Mouse (Mus musculus): Measurements from ENCODE around the gene Ern2. TPM values are rescaled to one million over a fixed set of nuclear protein-coding genes. Genes with fewer than 3 reads are reported as not detected.

Gene Ern2
- total RNA-seq, 2 experiments from 2014 or later: 0.89 to 1.2 TPM

DNA sequence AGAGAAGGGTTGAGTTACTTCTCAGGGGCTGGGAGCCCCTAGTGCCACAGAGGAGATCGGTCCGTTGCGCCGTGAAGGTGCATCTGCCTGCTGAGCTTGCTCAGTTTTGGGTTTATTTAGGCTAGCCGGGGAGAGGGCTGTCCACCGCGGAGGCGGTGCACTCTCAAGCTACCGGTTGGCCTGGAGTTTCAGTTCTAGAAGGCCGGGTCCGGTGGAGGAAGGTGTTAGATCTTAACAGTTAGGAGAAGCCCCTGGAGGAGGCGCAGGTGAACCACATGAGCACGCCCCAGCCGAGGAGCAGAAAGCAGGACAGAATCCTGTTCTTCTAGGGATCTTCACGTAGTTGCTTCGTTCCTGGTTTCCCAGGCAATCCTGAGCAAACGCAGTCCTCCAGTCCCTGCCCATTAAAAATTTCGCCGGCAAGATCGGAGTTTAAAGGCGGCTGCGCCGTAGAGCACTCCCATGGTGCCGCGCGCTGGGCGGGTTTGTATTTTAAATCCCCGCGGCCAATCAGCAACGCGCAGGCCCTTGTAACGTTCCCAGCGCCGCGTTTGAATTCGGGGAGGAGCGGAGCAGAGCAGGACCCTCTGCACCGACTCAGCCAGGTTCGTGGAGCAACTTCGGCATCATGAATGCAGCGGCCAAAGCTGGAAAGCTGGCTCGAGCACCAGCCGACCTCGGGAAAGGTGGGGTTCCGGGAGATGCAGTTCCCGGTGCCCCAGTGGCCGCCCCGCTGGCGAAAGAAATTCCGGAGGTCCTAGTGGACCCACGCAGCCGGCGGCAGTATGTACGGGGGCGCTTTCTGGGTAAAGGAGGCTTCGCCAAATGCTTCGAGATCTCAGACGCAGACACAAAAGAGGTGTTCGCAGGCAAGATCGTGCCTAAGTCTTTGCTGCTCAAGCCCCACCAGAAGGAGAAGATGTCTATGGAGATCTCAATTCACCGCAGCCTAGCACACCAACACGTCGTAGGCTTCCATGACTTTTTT, 26.8 kb downstream of the Ern2 start, which contains the start of gene Plk1:
Gene Plk1 (plus strand): TSS at position 525 of the 988 bp plus-strand sequence.
- DNase-seq (ENCODE audit: low spot score in 2 of 2): peak; percentile 80 to 86

- DNase-seq (ENCODE audit: low spot score in 2 of 2): no peak
Measured at GRCm38 (mm10) chr7:122158488-122158887, 27.5 kb downstream of the Ern2 start.

DNA sequence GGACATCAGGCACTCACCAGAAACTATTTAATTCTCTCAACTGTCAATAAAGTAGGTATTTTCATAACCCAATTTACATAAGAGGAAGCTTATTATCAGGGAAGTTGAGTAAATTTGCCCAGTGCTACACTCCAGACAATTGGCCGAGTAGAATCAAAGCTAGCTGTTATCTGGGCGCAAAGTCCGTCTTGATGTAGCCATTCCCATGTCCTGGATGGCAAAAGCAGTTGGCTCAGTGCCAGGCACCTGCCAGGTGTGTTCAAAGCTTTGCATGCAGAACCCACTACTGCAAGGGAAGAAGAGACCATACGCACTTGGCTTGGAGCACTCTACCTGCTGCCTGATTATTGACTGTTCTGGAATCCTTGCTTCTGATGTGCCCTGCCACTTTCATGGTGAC, 33.5 kb downstream of the Ern2 start:
- no peak for DNase-seq (ENCODE audit: low spot score in 2 of 2)

DNA sequence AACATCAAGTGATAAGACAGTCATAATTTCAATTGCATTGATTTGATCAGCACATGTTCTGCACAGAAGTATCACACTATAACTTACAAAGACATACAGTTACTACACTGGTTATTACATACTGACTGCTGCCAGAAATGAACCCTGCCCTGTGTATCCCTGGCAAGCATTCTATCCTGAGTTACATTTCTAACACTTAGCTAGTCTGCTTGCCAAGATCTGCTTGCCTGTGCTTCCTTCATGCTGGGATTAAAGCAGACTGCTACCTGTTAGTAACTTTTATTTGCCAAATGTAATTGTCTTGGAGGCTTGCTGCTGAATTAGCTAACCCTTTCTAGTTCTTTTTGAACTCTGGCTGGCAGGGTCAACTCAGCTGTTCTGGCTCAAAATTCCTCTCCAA, 45.0 kb downstream of the Ern2 start:
- no peak for DNase-seq (ENCODE audit: low spot score in 2 of 2)

GRCm38 (mm10) chr7:122138190-122138589, 47.8 kb downstream of the Ern2 start:
- no peak for DNase-seq (ENCODE audit: low spot score in 2 of 2)

GRCm38 (mm10) chr7:122137071-122137470, 48.9 kb downstream of the Ern2 start:
- DNase-seq (ENCODE audit: low spot score in 2 of 2): no peak

- DNase-seq (ENCODE audit: low spot score in 2 of 2): peak; percentile 22
Measured at GRCm38 (mm10) chr7:122135070-122135469, 50.9 kb downstream of the Ern2 start.

GRCm38 (mm10) chr7:122133338-122133625, 52.7 kb downstream of the Ern2 start:
- DNase-seq (ENCODE audit: low spot score in 2 of 2): no peak

DNA sequence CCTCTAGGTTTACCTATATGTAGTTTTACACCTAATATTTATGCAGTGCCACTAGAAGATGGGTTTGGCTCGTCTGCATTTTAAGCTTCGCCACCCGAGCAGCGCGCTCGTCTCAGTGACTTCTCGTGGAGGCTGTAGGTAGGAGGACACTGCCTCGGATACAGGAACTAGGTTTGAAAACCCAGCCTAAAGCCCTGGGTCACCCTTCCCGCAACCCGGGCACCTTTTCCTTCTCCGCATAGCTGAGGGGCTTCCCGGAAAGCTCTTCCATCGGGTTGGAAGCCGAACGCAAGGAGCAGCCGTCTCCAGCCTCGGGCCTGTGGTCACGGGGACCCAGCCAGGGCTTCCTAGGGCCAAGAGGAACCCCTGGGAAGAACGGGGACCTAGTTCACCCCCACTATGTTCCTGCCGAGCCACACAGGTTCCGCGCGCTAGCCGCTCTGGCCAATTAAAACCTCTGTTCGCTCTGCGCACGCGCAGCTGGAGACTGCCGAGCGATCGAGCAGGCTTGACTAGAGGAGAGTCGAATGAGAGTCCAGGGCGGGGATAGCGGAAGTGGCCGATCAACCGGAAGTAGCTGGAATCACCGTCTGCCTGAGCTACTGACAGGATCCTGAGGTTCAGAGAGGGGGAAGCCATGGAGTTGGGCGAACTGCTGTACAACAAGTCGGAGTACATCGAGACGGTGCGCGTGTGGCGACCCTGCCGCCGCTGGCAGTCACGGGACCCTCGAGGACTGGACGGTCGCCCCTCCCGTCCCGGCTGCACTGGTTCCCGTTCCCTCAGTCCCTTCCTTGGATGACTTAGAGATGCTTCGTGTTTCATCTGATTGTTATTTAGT, 53.3 kb downstream of the Ern2 start, which contains the start of the genes Palb2 and Dctn5:
Gene Palb2 (minus strand): TSS at position 489 of the 841 bp plus-strand sequence.
Gene Dctn5 (plus strand): TSS at position 545 of the 841 bp plus-strand sequence.
- DNase-seq (ENCODE audit: low spot score in 2 of 2): peak; percentile 99

GRCm38 (mm10) chr7:122131834-122132233, 54.2 kb downstream of the Ern2 start:
- DNase-seq (ENCODE audit: low spot score in 2 of 2): no peak

GRCm38 (mm10) chr7:122126946-122127345, 59.1 kb downstream of the Ern2 start:
- no peak for DNase-seq (ENCODE audit: low spot score in 2 of 2)

DNA sequence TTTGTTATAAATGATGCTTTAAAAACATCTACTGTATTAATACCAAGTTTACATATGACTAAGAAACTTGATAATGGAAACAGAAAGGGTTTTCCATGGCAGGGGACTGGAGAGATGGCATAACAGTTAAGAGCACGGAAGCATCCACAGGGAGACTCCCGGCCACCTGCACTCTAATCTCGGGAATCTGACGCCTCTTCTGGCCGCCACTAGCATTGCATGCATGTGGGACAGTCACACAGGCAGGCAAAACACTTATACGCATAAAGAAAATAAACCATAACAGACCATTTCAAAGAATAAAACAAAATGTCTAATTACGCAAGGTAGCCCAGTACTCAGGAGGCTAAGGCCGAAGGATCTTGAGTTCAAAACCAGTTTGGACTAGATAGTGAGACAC, 60.4 kb downstream of the Ern2 start:
- DNase-seq (ENCODE audit: low spot score in 2 of 2): no peak

DNA sequence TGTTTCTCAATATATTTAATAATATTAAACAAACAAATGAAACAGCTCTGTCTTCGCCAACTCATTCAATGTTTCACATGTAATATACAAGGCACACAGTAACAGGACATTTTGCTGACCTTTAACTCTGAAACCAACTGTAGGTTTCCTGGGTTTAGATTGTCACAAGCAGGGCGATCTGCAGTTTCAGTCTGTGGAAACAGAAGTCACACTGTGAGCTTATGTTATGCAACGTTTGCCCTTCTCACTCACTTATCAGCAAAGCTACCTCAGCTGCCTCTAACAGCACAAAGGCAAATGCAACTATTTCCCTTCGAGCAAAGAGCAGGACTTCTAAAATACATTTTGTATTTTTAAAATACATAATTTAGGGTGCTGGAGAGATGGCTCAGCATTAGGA, 62.5 kb downstream of the Ern2 start:
- DNase-seq (ENCODE audit: low spot score in 2 of 2): no peak

Other genes starting within 250 kb of the Ern2 start
- 10 to 100 TPM; 33.7 to 34.6 TPM for gene Cog7, start 204.5 kb downstream of the Ern2 start, total RNA-seq (2021)
- gene Gga2, start 165.0 kb downstream of the Ern2 start, total RNA-seq (2021): 10 to 100 TPM; 34.1 to 36.0 TPM
- 10 to 100 TPM; 71.6 to 71.8 TPM for gene Ubfd1, start 119.0 kb downstream of the Ern2 start, total RNA-seq (2021)
- 1 to 10 TPM; 7.7 to 8.4 TPM for gene Ears2, start 118.9 kb downstream of the Ern2 start, total RNA-seq (2021)
- gene Ndufab1, start 84.3 kb downstream of the Ern2 start, total RNA-seq (2021): 100 to 1,000 TPM; 291 to 298 TPM
- 1 to 10 TPM; 2.7 to 3.0 TPM for gene Palb2, start 53.2 kb downstream of the Ern2 start, total RNA-seq (2021)
- gene Dctn5, start 53.2 kb downstream of the Ern2 start, total RNA-seq (2021): 100 to 1,000 TPM in 1 of 2 experiments, 10 to 100 TPM in 1; 89.0 to 106 TPM
- 1 to 10 TPM; 4.8 to 5.4 TPM for gene Plk1, start 26.8 kb downstream of the Ern2 start, total RNA-seq (2021)
- gene Chp2, start 33.3 kb upstream of the Ern2 start, total RNA-seq (2021): 1 to 10 TPM; 3.0 to 3.6 TPM
- 100 to 1,000 TPM; 621 to 648 TPM for gene Prkcb, start 102.5 kb upstream of the Ern2 start, total RNA-seq (2021)